Mouse (Mus musculus) c-Kit-positive CD71-positive TER-119-negative erythroid progenitor cells, embryonic 14.5 days (primary cell): ENCODE data around the gene Arhgef12.

Experiments used
- DNase-seq: peaks from one replicate; pipeline ENCODE4 v3.0.0-alpha.2; 2013; ENCODE audit warnings: low read depth

Gene Arhgef12

GRCm38 (mm10) chr9:43076163-43076562, 30.9 kb downstream of the Arhgef12 start:
- no peak for DNase-seq

DNA sequence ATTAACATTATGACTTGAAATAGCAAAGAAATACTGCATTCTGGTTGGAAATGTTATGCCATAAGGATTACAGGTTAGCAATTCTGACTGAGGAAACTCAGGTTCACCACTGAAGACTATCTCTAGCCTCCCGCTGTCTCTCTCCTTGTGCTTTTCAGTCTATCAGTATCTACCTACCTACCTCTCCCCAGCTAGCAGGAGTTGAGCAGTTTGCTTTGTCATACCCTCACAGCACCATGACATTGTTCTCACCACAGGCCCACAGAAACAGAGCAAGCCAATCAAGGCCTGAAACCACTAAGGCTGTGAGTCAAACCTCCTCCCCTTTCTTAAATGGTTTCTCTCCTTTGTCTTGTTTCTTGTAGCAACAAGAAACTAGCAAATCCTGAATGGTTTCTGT, 32.4 kb downstream of the Arhgef12 start:
- no peak for DNase-seq

DNA sequence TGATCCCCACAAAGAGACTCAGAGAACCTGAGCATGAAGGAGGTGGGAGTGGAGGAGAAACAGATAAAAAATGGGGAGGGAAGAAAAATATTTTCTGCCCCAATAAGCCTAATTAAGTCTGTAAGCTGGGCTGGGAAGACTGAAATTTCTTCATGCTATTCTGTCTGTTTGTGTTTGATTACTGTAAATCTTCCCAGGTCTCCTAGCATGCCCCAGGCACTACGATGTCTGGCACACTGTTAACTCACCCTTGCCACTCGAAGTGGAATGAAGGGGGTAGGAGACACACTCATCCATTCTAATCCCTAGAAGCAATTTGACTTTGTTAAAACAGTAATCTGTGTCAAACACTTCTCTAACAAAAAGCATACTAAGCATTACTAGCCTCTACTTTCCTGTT, 35.3 kb downstream of the Arhgef12 start:
- DNase-seq = no peak

DNA sequence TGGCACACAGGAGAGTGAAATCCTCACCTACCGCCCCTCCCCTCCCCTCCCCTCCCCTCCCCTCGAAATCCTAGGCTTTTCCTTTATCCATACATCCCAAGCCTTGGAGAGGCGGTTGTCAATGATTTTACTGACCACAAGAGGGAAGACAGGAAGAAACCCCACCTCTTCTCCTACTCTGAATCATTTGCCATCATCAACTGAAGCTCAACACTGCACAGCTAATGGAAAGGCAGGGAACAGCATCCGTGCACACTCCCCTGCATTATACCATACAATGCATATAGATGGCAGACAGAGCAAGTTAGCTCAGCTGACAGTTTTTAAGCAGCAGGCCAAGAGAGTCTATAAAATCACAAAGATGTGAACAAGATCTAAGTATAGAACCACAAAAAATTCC, 35.9 kb downstream of the Arhgef12 start:
- DNase-seq = no peak

GRCm38 (mm10) chr9:43070566-43070965, 36.5 kb downstream of the Arhgef12 start:
- no peak for DNase-seq

GRCm38 (mm10) chr9:43070153-43070552, 36.9 kb downstream of the Arhgef12 start:
- no peak for DNase-seq

DNA sequence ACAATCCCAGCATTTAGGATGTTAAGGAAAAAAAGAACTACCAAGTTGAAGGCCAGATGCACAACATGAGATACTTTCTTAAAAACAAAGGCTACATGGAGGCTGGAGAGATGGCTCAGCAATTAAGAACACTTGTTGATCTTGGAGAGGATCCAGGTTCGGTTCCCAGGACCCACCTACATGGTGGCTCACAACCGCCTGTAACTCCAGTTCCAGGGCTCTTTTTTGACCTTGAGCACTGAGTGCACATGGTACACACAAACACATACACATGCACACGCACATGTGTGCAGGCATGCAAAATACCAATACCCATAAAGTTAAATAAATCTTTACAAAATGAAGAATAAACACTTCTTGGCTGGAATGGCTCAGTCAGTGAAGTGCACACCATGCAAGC, 39.1 kb downstream of the Arhgef12 start:
- DNase-seq = no peak

- DNase-seq = no peak
Measured at GRCm38 (mm10) chr9:43065231-43065630, 41.8 kb downstream of the Arhgef12 start.

GRCm38 (mm10) chr9:43061545-43061944, 45.5 kb downstream of the Arhgef12 start:
- no peak for DNase-seq

- DNase-seq = no peak
Measured at GRCm38 (mm10) chr9:43050391-43050790, 56.6 kb downstream of the Arhgef12 start.

GRCm38 (mm10) chr9:43044481-43044880, 62.6 kb downstream of the Arhgef12 start:
- DNase-seq = no peak

DNA sequence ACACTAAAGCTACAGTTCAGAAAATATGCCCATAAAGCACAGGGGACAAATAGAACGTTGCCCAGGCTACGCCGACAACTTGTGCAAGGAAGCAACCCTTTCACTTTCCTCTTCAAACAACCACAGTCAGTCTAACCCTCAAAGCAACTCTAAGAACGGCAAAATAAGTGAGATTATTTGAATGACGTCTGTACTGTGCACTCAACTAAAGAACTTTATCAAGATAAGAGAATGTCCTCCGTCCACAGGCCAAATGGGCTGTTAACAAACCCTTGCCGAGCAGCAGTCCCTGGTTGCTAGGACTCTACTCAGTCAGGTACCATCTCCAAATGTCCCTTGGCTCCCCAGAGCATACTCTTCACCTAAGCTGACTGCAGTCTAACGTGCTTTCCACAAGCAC, 68.6 kb downstream of the Arhgef12 start:
- no peak for DNase-seq

DNA sequence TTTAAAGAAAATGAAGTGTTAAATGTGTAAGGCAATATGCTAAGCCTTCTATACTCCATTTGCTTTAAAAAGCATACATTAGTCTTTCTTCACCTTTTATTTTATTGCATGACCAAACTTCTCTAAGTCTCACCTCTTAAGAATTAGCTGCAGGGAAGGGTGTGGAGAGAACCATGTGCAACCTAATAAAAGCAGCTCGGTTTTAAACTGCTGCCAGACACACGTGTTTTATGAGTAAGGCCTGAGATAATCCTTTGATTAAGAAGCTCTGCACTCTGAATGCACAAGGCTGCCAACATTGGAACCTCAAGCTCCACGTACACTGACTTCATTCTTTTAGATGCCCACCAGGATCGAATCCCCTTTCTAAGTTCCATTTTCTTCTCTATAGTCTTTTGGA, 71.8 kb downstream of the Arhgef12 start:
- DNase-seq = no peak

GRCm38 (mm10) chr9:43034273-43034672, 72.8 kb downstream of the Arhgef12 start:
- DNase-seq = no peak

- no peak for DNase-seq
Measured at GRCm38 (mm10) chr9:43027757-43028156, 79.3 kb downstream of the Arhgef12 start.

- no peak for DNase-seq
Measured at GRCm38 (mm10) chr9:43021515-43022251, 85.4 kb downstream of the Arhgef12 start.

DNA sequence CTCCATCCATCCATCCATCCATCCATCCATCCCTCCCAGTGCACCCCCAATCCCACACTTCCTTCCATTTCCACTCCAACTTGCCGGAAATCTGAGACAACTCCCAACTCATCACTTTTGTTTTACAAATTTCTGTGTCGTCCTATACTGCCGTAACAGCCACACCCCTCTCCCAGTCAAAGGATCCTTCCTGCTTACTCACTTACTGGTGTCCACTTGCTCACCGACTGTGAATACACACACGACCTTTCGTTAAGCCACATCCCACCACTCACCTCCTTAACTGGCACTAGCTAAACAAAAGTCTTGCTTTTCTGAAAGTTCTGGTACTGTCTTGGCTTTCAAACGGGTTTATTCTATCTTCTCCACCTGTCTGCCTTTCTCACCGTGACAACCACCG, 87.4 kb downstream of the Arhgef12 start:
- DNase-seq = no peak

- no peak for DNase-seq
Measured at GRCm38 (mm10) chr9:43015786-43016185, 91.3 kb downstream of the Arhgef12 start.

DNA sequence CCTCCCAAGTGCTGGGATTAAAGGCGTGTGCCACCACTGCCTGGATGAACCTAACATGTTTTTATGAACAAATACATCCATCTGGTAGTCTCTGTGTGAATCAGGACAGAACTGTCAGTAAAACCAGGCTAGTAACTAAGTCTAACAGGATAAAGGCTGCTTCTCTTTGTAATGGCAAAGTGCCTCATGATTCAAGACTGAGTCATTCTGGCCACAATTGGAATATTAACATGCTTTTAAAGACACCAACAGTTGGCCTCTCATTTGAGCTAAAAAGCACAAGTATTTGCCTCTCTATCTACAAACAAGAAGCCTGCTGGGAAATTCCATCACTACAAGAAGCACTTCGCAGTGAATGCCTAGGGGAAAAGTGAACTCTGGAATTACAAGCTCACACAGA, 91.7 kb downstream of the Arhgef12 start:
- DNase-seq = no peak

DNA sequence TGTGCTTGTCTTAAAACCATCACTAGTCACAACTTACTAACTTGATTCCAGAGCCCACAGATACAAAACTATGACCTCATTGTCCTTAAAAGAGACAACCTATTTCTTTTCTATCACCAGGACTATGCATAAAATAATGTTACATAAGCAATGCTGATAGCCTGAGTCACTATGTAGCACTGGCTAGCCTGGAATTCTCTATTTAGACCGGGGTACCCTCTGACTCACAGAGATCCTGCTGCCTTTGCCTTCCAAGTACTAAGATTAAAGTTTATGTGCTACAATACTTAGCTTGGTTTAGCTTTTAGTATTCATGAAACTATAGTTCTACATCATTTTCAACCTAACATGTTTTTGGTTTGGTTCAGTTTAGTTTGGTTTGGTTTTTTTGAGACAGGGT, 92.2 kb downstream of the Arhgef12 start:
- no peak for DNase-seq

GRCm38 (mm10) chr9:43012541-43012940, 94.5 kb downstream of the Arhgef12 start:
- DNase-seq = no peak

- DNase-seq = no peak
Measured at GRCm38 (mm10) chr9:43011061-43011460, 96.0 kb downstream of the Arhgef12 start.

GRCm38 (mm10) chr9:43003881-43004280, 103.2 kb downstream of the Arhgef12 start:
- no peak for DNase-seq

DNA sequence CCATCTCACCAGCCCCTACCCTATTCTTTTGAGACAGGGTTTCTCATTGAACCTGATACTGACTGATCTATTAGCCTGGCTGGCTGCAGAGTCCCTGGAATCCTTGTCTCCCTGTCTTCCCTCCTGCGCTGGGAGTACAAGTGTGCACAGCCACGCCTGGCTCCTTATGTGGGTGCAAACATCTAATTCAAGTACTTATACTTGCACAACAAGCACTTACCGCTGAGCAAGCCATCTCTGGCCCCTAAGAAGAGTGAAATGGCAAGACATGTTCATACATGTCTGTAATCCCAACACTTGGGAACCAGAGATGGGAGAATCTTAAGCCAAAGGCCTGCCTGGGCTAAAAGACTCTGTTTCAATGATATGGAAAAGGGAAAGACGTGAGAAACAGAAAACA, 104.0 kb downstream of the Arhgef12 start:
- no peak for DNase-seq
